Mouse (Mus musculus): ENCODE data around the gene Nfia.
A peak's percentile ranks its signal among the peaks of the same experiment; 100 is the strongest.

The Nfia gene

GRCm38 (mm10) chr4:97767025-97767424 lies 5.5 kb upstream of the Nfia start:
- no peak for DNase-seq

- no peak for DNase-seq
Measured at GRCm38 (mm10) chr4:97767516-97767915, 5.0 kb upstream of the Nfia start.

DNA sequence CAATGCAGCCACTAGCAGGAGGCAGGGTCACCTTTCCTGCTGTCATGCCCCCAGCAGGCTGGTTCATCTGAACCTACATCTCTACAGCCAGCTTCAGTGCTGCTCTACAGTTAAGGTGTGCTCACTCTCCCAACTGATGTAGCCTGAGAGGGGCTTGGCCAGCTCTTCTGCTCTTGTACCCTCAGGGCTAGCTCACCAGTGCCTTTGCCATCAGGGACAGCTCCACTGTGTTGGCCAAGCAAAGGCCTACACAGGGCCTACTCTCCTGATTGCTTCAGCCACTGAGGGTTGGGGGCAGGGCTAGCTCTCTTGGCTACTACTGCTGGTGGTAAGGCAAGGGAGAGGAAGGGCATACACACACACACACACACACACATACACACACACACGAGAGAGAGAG lies 2.7 kb upstream of the Nfia start:
- DNase-seq: no peak

DNA sequence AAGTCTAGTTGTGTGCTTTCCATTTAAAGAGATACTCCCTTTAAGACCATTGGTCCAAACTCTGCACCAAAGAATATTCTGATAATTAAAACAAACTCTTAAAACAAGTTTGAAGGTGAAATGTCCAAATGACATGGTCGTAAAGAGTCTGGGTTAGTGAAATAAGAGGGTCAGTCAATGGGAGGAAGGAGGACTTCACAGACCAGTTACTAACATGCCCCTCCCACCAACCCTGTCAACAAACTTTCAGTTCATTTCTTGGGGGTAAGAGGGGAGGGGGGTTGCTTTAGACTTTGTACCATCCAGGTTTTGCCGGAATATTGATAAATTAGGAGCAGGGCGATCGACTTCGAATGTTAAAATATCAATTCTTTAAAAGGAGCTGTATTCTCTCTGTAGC lies 1.1 kb upstream of the Nfia start:
- no peak for DNase-seq

- peak; percentile 89 to 94 for DNase-seq
Measured at GRCm38 (mm10) chr4:97772084-97772484, 450 bp upstream of the Nfia start.

DNA sequence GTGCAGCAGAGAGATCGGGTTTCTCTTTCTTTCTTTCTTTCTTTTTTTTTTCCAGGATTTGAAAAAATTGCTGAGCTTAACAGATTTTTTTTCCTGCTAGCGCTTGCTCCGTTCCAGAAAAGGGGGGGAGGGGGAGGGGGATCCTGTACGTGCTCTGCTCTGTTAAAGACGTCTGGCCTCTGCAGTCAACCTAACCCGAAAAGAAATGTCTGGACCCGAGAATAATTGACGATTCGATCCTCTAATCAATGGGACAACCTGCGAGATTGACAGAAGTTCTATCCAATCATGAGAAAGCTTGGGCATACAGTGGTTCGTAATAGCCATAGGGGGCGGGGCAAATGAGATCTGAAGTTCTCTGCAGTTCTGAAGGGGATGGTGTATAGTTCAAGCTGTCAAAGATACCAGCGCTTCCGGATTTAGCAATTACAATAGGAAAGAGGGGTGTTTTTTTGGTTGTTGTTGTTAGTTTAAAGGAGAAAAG lies 618 bp downstream of the Nfia start:
- DNase-seq: peak; percentile 66 to 81

DNA sequence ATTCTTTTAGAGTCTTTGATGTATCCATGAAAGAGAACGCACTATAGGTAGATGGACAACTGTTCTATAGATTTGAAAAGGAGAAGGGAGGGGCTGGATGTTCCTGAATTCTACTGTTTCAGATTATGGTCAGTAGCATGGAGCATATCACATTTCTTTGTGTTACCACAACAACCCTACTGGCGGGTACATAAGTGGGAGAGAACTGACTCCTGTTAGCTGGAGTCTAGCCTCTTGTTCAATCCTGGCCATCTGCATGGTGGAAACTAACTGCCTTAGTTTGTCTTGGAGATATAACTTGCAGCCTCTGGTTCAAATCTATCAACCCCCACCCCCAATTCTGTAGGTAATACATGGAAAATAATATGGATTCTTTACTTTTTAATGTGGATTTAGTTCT lies 1.3 kb downstream of the Nfia start:
- DNase-seq: no peak

GRCm38 (mm10) chr4:97774446-97774950 lies 2.0 kb downstream of the Nfia start:
- no peak for DNase-seq

- DNase-seq: peak; percentile 30 to 37
Measured at GRCm38 (mm10) chr4:97775059-97775458, 2.5 kb downstream of the Nfia start.

DNA sequence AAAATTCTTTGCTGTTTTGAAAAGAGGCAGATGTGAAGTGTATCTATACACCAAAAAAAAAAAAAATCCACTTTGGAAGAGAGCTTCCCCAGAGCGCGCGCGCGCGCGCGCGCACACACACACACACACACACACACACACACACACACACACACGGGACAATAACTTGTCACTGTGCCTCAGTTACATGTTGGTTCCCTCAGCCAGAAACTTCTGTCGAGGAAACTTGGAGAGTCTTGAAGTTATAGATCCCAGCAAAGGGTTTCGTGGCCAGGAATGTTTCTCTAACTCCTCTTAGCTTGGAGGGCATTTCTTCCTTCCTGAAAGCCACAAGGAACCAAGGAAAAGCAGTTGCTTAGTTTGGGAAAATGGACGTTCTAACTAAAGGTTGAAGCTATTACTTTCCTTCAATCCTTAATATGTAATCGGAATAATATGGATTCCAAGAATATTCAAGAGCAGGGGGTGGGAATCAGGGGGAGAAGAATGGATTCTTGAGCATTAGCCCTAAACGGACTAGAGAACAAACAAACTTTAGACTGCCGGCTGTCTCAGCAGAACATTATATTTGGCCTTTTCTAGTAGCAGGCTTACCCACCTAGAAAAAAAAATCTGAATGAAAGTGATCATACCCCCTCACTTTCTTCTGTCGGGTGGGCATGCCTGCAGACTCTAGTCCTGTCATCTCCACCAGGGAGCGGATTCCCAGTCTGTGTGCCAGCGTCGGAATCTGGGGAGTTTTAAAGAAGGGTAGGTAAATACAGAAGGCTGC lies 3.1 kb downstream of the Nfia start:
- no peak for DNase-seq

DNA sequence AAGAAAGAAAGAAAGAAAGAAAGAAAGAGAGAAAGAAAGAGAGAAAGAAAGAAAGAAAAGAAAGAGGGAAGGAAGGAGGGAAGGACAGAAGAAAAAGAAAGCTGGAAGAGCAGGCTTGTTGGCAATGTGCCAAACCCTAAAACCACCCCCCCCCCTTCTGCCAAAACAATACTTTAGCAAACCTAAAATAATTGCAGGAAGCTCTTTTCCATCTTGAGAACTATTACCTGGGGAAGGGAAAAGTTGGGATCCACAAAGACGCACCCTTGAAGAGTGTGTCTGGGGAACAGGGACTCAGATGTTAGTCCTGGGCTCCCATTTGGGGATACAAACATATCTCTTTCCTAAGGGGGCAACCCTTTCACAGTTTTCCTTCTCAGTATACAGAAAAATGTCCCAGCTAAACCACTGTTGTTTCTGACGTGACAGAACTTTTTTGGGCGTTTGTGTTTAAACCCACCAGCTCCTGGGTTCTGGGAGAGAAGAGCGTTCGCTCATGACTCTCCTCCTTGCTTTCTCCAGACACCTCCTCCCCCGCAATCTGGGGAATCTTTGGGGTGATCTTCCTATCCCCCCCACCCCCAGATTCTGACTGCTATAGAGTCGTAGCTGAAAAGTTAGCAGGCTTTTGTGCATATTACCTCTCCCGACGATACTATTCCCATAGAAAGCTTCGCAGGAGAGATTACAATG lies 4.0 kb downstream of the Nfia start:
- DNase-seq: no peak

- DNase-seq: peak; percentile 23 to 47
Measured at GRCm38 (mm10) chr4:97777081-97777705, 4.7 kb downstream of the Nfia start.

GRCm38 (mm10) chr4:97777706-97778176 lies 5.2 kb downstream of the Nfia start, which contains the start of gene E130114P18Rik:
Gene E130114P18Rik (minus strand): TSS chr4:97778078.
- DNase-seq: peak in 1 of 2 experiments; percentile 29

- peak in 1 of 2 experiments; percentile 34 for DNase-seq
Measured at GRCm38 (mm10) chr4:97778211-97779002, 5.9 kb downstream of the Nfia start.

- no peak for DNase-seq
Measured at GRCm38 (mm10) chr4:97779003-97779930, 6.7 kb downstream of the Nfia start.

GRCm38 (mm10) chr4:97780024-97780423 lies 7.5 kb downstream of the Nfia start:
- DNase-seq: no peak

GRCm38 (mm10) chr4:97780666-97781435 lies 8.3 kb downstream of the Nfia start:
- no peak for DNase-seq

DNA sequence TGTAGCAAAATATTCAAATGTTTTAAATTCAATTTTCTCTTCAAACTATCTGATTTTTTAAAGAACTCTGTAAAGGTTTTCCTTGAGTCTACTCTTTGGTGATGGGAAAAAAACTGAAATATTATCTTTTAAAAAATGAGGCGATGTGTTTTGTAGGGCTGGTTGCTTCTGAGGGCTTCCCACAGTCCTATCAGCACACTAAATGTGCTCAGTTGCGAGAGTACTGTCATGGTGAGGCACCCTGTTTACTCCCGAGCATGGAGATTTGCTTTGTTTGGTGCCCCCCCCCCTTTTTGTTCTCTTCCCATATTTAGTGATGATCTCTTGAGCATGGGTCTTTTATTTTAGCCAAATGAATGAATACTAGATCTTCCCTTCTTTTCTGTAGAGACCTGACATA lies 9.5 kb downstream of the Nfia start:
- no peak for DNase-seq

GRCm38 (mm10) chr4:97782497-97782896 lies 10.0 kb downstream of the Nfia start:
- DNase-seq: no peak
